Mouse (Mus musculus) testis, adult 2 months (tissue): ENCODE data around the gene Stag1. TPM values are rescaled to one million over a fixed set of nuclear protein-coding genes. Genes with fewer than 3 reads are reported as not detected.
A peak's percentile ranks its signal among the peaks of the same experiment; 100 is the strongest.

ENCODE experiments used
- H3K27ac ChIP-seq: fragments of 200-500 bp; 2 replicates; pipeline ENCODE4 v1.5.1; 2012; ENCODE audit warnings: low read depth, low read length; ENCODE audit not compliant: control insufficient read depth, insufficient read depth
- H3K27me3 ChIP-seq: fragments of 200-500 bp; 2 replicates; pipeline ENCODE4 v1.6.1; 2012; ENCODE audit warnings: mild to moderate bottlenecking, low read length, moderate library complexity; ENCODE audit not compliant: control insufficient read depth, insufficient read depth
- H3K36me3 ChIP-seq: fragments of 200-500 bp; 2 replicates; pipeline ENCODE4 v1.6.1; 2012; ENCODE audit warnings: mild to moderate bottlenecking, low read length; ENCODE audit not compliant: control insufficient read depth, insufficient read depth
- H3K4me1 ChIP-seq: fragments of 200-500 bp; 2 replicates; pipeline ENCODE4 v1.6.1; 2012; ENCODE audit warnings: low read length; ENCODE audit not compliant: control insufficient read depth, insufficient read depth
- H3K4me3 ChIP-seq: fragments of 200-500 bp; 2 replicates; pipeline ENCODE4 v1.5.1; 2012; ENCODE audit warnings: low read depth, mild to moderate bottlenecking, low read length, moderate library complexity, mixed read lengths; ENCODE audit not compliant: control insufficient read depth
- CTCF ChIP-seq: fragments of 200-500 bp; IDR thresholded peaks from 2 replicates; pipeline ENCODE4 v1.5.1; 2012; ENCODE audit warnings: low read depth, mild to moderate bottlenecking, inconsistent platforms, low read length, moderate library complexity; ENCODE audit not compliant: control insufficient read depth, insufficient read depth, insufficient replicate concordance
- POLR2A ChIP-seq: fragments of 200-500 bp; IDR thresholded peaks from 2 replicates; pipeline ENCODE4 v1.6.1; 2012; ENCODE audit warnings: low read depth, mild to moderate bottlenecking, inconsistent platforms, low read length, moderate library complexity; ENCODE audit not compliant: control insufficient read depth
- polyA plus RNA-seq: library from polyadenylated mRNA; depleted of rRNA; stranded (reverse); fragments of >200 nt; gene quantifications from 2 replicates; pipeline ENCODE4 v1.2.3, GENCODE M21; 2012

Gene Stag1
- polyA plus RNA-seq, 1 experiment: 7.0 TPM

DNA sequence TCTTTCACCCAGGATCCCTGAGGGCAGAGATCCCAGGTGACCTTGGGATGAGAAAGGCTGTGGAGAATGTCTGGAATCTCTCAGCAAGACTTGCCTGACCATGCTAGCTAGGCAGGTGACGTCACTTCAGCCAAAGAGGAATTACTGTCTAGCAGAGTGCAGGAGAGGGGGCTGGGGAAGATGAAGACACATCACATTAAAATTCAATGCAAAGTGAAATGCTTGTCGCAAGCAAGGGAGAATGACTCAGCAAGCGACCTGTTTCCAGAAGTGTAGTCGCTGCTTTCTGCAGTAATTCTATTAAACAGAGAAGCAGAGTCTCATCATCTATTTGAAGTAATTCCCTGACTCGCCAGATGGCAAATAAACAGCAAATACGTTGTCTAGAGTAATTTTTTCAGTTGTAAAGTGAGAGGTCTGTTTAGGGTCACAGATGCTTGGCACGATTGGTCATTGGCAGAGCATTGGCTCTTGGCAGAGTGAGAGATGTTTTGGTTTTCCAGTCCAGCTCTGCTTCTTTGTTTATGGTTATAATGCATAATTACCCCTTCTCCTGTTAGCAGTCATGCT lies 8.5 kb downstream of the Stag1 start:
- H3K27ac ChIP-seq: no peak overlapping the region
- no peaks in the 10 kb centered on the region for H3K27me3 ChIP-seq
- no peak for TF ChIP-seq POLR2A
- TF ChIP-seq CTCF: no peak

GRCm38 (mm10) chr9:100613501-100614071 lies 16.0 kb downstream of the Stag1 start:
- no peaks in the 10 kb centered on the region for H3K36me3 ChIP-seq
- no peaks in the 10 kb centered on the region for H3K27me3 ChIP-seq
- TF ChIP-seq POLR2A: no peak
- TF ChIP-seq CTCF: no peak
- no peak overlapping the region for H3K4me3 ChIP-seq
- peaks cover 2% of the 10 kb centered on the region; the same call in 1 of the 2 replicates for H3K4me1 ChIP-seq
- no peak overlapping the region for H3K27ac ChIP-seq

More for the DNA sequence above, 8.5 kb downstream of the Stag1 start:
- no peak overlapping the region for H3K4me3 ChIP-seq
- no peaks in the 10 kb centered on the region for H3K36me3 ChIP-seq
- H3K4me1 ChIP-seq: no peaks in the 10 kb centered on the region

DNA sequence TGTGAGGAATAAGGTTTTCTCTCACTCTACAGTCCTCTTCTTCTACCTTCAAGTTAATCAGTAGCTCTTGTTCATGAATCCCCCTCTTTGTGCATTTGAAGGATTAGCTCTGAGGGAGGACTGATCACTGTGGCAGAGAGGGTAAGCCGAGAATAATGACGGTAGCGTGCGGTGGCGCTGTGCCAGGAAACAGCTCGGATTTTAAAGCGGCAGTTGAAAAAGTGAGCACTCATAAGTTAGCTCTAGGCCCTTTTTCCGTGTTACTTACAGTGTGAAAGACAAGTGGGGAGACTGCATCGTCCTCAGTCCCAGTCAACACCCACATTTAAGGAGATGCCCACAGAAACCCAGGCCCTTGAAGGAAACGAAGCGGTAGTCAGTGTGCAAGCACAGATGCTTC lies 19.3 kb downstream of the Stag1 start:
- Histone ChIP-seq H3K27ac (no peak overlapping the region), H3K36me3 (no peaks in the 10 kb centered on the region), H3K4me1 (peaks cover 7% of the 10 kb centered on the region), H3K4me3 (no peak overlapping the region), H3K27me3 (no peaks in the 10 kb centered on the region)
- TF ChIP-seq CTCF: no peak
- TF ChIP-seq POLR2A: no peak

DNA sequence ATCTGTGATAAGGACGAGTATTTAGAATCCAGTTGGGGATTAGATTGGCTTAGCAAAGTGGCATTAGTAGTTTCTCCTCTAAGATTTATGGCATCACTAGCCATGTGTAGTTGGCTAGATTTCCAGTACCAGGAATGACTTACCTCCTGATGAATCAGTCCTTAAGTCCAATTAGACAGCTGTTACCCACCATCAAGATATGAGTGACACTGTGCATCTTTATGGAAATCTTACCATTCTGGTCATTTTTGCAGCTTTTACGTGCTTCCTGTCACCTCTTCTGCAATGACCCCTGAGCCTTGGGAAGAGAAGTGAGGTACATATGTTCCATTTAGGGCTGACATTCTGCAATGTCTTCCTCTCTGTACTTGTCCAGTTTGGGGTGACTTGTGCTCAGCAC lies 28.7 kb downstream of the Stag1 start:
- H3K27me3 ChIP-seq: no peaks in the 10 kb centered on the region
- H3K4me3 ChIP-seq: no peak overlapping the region
- H3K27ac ChIP-seq: no peak overlapping the region
- TF ChIP-seq POLR2A (no peak), CTCF (no peak)
- no peaks in the 10 kb centered on the region for H3K36me3 ChIP-seq
- H3K4me1 ChIP-seq: no peaks in the 10 kb centered on the region

- TF ChIP-seq CTCF (no peak), POLR2A (no peak)
- no peaks in the 10 kb centered on the region for H3K27me3 ChIP-seq
- peaks cover 3% of the 10 kb centered on the region for H3K4me1 ChIP-seq
- H3K36me3 ChIP-seq: no peaks in the 10 kb centered on the region
- no peak overlapping the region for H3K27ac ChIP-seq
- no peak overlapping the region for H3K4me3 ChIP-seq
Observed at GRCm38 (mm10) chr9:100640754-100641153, 43.2 kb downstream of the Stag1 start.

DNA sequence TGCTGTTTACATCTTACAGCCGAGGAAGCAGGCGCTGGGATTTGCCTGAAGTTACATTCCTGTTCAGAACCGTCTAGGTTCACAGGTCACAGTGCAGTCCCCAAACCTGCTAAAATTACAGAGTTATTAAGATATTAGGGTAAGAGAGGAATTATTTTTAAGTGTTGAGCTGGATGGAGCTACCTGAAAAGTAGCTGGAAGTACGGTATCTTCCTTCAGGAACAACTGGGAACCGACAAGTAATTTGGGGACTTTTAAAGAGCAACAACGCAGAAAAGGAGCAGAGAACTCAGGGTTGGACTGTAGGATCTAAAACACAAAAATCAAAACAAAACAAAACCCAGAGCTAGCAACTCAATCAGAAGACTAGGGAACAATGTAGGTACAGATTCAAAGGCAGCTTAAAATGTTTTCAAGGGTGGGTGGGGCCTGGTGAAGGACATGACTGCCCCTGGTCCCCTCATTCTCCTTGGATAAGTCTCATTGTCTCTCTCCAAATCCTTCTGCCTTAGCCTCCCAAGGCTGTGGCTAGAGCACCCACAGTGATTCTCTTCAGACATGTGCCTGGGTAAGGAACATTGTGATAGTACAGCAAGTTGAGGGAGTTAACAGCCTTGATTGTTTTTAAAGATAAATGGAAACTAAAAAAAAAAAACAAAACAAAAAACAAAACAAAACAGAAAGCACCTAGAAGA lies 43.9 kb downstream of the Stag1 start:
- H3K27ac ChIP-seq: no peak overlapping the region
- H3K27me3 ChIP-seq: no peaks in the 10 kb centered on the region
- no peaks in the 10 kb centered on the region for H3K36me3 ChIP-seq
- no peak overlapping the region for H3K4me3 ChIP-seq
- peaks cover 3% of the 10 kb centered on the region for H3K4me1 ChIP-seq
- TF ChIP-seq CTCF: no peak
- TF ChIP-seq POLR2A: no peak

DNA sequence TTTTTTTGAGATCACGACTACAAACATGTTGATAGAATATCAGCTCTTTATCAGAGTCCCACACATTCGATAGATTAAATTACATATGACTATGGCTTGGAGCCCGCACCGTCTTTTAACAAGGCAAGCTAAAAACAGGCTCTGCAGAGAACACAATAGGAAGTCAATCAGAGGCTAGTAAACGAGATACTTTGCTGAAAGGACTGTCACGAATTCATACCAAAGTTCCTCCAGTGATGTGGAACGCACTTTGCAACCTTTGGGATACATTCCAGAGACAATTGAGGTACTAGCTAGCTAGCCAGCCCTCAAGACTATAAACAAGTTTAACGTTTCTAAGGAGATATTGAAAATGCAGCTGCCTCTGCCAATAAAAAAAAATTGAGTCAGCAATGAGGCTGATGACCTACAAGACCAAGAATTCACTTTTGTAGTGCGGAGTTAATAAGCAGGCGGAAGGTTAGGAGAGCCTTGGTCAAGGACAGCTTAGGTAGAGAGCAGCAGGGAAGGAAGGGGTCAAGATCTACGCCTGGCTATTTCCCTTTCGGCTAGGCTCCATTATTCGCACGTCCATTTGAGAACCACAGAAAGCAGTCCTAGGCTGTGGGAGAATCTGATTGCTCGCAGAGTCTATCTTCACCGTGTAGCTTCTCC lies 44.7 kb downstream of the Stag1 start:
- Histone ChIP-seq H3K4me3 (peak overlapping the region; percentile 94), H3K27ac (peak overlapping the region; percentile 89), H3K36me3 (no peaks in the 10 kb centered on the region), H3K27me3 (no peaks in the 10 kb centered on the region), H3K4me1 (peaks cover 3% of the 10 kb centered on the region)
- TF ChIP-seq CTCF (no peak), POLR2A (no peak)
